Mouse (Mus musculus) thymus, adult 2 months (tissue): ENCODE measurements around the gene Nfe2.

Source experiments
- CTCF ChIP-seq: fragments of 200-500 bp; IDR thresholded peaks from 2 replicates; pipeline ENCODE4 v1.5.1; 2012; ENCODE audit warnings: mild to moderate bottlenecking, control low read depth, low read length, moderate library complexity, borderline replicate concordance; ENCODE audit not compliant: control insufficient read depth, poor library complexity, insufficient read depth; ENCODE audit errors: extremely low read depth
- POLR2A ChIP-seq: fragments of 200-500 bp; IDR thresholded peaks from 2 replicates; pipeline ENCODE4 v1.6.1; 2012; ENCODE audit warnings: mild to moderate bottlenecking, low read length, control low read depth, moderate library complexity; ENCODE audit not compliant: control insufficient read depth, poor library complexity, insufficient read depth; ENCODE audit errors: extremely low read depth

GRCm38 (mm10) chr15:103214971-103215907 lies 43.0 kb downstream of the Nfe2 start:
- TF ChIP-seq POLR2A, result no peak
- TF ChIP-seq CTCF, result no peak
